Comparison of ENCODE assay signal across 22 mouse cellular contexts in the genomic region with DNA sequence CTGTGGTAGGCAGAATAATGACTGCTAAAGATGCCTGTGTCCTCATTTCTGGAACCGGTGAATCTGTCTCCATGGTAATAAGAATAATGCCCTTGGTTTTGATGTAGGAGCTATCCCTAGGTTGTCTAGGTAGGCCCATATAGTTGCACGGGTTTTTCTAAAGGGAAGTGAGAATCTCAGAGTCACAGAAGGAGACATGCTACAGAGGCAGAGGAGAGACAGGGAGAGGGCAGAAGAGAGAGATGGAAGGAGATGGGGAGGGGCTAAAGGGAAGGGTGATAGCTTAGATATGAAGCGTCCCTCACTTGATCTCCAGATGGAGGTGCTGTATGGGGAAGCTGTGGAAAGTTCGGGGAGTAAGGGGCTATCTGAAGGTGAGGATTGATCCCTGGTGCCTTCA. TPM values are rescaled to one million over a fixed set of nuclear protein-coding genes. Genes with fewer than 3 reads are reported as not detected.
"Had no signal": no experiment of that assay in that cellular context is flagged by ENCODE, and none has a peak within 500 bp of the region (broad histone marks: within the 10 kb centered on the region; RNA-seq: fewer than 3 reads in every experiment).

No protein-coding gene starts in this region.

- H3K4me3 ChIP-seq: midbrain, embryonic 13.5 days; midbrain, embryonic 15.5 days; neural tube, embryonic 12.5 days had no signal

- H3K36me3 ChIP-seq: midbrain, embryonic 13.5 days; midbrain, embryonic 15.5 days; neural tube, embryonic 12.5 days had no signal

- H3K27me3 ChIP-seq: midbrain, embryonic 13.5 days; midbrain, embryonic 15.5 days; neural tube, embryonic 12.5 days had no signal

- H3K9me3 ChIP-seq: midbrain, embryonic 13.5 days; midbrain, embryonic 15.5 days; neural tube, embryonic 12.5 days had no signal

- ATAC-seq: midbrain, embryonic 13.5 days; midbrain, embryonic 15.5 days had no signal

- H3K9ac ChIP-seq: liver, embryonic 14.5 days; lung, embryonic 14.5 days; midbrain, embryonic 13.5 days; midbrain, embryonic 15.5 days; neural tube, embryonic 12.5 days had no signal

- H3K4me2 ChIP-seq: lung, embryonic 14.5 days; midbrain, embryonic 11.5 days; midbrain, embryonic 13.5 days; midbrain, embryonic 15.5 days; neural tube, embryonic 12.5 days had no signal

- DNase-seq: lung, adult 18-20 months; lung, embryonic 14.5 days; lung, postnatal 10 days; lung, postnatal 4 days; right cerebral cortex, postnatal 14 days; spleen, adult 18-20 months; thymus, adult 18-20 months; thymus, postnatal 14 days; thymus, postnatal 36 days had no signal

- H3K27ac ChIP-seq: liver, embryonic 14.5 days; midbrain, embryonic 13.5 days; midbrain, embryonic 15.5 days; neural tube, embryonic 12.5 days had no signal

RNA-seq across cellular contexts. Expression of a gene that starts 53.1 kb away (rescaled TPM):
- polyA plus RNA-seq: liver, embryonic 14.5 days; liver, embryonic 16.5 days; lung, embryonic 14.5 days; lung, embryonic 16.5 days; midbrain, embryonic 11.5 days; midbrain, embryonic 13.5 days; midbrain, embryonic 15.5 days; midbrain, postnatal 0 days; neural tube, embryonic 12.5 days; neural tube, embryonic 14.5 days; small intestine, adult 2 months; stomach, embryonic 14.5 days; stomach, embryonic 16.5 days; thymus, postnatal 0 days had no signal
